Mouse (Mus musculus): Measurements from ENCODE around the gene Cfap206. TPM values are rescaled to one million over a fixed set of nuclear protein-coding genes. Genes with fewer than 3 reads are reported as not detected.

Gene Cfap206
- not detected in 2 replicates for polyA plus RNA-seq (2012; rRNA removed; ENCODE audit: low replicate concordance)

DNA sequence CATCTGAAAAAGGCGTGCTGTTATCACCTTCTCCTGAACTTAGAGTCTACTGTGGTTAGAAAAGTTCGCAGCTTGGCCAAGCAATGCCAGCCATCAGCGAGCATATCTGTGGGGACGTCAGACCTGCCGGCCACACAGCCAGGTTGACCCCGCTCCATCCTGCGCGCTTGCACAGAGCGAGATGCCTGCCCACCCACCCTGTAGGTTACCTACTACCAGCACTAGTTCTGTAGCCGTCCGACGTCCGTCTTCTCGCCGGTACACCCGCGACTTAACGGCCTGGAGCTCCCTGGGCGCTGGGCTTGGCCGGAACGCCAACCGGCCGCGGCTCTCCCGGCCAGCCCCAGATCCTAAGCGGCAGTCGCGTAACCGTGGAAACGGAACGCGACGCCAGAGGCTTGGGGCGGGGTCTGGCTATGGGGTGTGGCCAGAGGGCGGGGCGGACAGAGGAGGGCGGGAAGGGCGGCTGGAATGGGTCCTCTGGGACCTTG is at the start of gene Cfap206:
Gene Cfap206, minus strand, starts transcription at position 356 of the 491 bp plus-strand sequence.

DNA sequence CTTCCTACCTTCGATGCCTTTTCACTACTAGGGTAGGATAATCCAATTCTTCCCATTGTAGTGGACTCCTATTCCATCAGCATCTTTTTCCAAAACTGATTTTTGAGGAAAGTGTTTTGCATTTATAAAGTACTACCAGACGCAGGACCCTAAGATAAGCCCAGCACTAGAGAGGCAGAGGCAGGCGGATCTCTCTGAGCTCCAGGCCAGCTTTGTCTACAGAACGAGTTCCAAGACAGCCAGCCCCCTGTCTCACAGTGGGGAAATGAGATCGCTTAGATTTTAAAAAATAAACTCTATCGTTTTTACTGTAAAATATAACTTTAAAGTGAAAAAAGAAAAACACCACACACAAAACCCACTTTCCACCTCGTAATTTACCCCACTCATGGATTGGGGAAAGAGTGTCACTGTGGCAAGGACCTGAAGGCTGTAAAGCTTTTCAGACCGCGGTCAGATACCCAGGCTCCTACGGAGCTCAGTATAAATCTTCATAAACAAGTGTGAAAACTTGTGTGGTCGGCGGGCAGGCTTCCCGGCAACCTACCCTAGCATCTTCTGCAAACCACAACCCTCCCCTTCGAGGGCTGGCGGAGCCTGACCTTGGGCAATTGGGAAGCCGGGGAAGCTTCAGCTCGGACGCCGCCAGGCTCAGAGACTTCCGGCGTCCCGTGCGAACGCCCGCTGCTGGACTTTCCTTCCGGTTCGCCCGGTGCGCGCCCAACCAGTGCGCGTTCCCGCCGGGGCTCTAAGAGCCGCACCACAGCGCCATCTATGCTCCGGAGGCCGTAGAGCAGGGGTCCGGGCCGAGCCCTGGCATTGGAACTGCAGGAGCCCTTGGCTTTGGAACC is 47.9 kb upstream of the Cfap206 start, which contains the start of gene Smim8:
Gene Smim8, minus strand, starts transcription at position 747 of the 851 bp plus-strand sequence.

DNA sequence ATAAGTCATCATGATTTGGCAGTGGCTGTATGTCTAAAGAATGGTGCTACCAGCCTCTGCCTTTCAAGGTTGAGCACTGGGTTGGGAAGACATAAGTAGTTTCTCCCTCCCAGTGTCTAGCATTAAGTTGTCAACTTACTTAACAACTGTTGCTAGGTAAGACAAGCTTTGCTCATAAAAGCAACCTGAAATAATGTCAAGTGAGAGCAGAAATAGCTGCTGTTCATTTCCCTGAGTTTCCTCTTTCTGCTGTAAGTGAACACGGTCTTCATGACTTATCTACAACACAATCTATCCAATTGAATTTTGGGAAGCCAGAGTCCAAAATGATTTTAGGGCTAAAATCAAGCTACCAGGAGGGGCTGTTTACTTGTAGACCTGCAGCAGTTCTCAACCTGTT is 26.2 kb upstream of the Cfap206 start, which contains the start of gene Gm136:
Gene Gm136, minus strand, starts transcription at position 101 of the 400 bp plus-strand sequence.

DNA sequence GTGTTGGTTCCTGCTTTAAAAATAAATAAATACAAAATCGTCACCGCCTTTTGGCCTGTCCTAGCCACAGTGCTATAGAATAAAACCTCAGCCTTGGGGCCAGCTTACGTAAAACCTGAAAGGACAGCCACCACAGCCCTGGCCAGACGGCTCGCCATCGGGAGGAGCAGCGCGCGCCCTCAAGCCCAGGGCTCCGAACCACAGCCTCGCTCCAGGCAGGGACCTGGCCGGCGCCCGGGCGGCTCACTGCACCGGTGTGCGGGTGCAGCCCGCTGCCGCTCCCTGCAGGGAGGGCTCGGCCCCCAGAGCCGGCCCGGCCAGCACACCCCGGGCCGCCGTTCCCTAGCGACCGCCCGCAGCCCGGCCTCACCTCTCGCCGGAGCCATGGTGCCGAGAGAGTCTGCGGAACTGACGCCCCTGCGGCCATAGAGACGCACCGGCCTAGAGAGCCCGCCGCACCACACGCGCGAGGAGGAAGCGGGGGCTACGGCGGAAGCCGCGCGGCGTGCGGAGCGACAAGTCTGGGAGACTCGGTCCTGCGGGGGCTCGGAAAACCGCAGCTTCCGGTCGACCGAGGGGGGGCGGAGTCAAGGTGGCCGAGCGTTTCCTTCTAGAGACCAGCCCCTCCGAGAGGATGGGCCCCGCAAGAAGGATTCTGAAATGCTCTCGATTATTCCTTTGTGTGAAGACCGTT is 43.0 kb downstream of the Cfap206 start, which contains the start of gene Slc35a1:
Gene Slc35a1, minus strand, starts transcription at position 565 of the 694 bp plus-strand sequence.

Other genes with a start within 250 kb of the Cfap206 start
- 11.5 and 34.2 TPM in 2 replicates for gene Akirin2, start 179.3 kb downstream of the Cfap206 start, polyA plus RNA-seq (2012; rRNA removed; ENCODE audit: low replicate concordance)
- 2.5 and 3.7 TPM in 2 replicates for gene Orc3, start 115.3 kb downstream of the Cfap206 start, polyA plus RNA-seq (2012; rRNA removed; ENCODE audit: low replicate concordance)
- 4.1 and 5.2 TPM in 2 replicates for gene Rars2, start 115.2 kb downstream of the Cfap206 start, polyA plus RNA-seq (2012; rRNA removed; ENCODE audit: low replicate concordance)
- 3.7 and 5.4 TPM in 2 replicates for gene Slc35a1, start 42.8 kb downstream of the Cfap206 start, polyA plus RNA-seq (2012; rRNA removed; ENCODE audit: low replicate concordance)
- gene Gm136, start 26.1 kb upstream of the Cfap206 start, polyA plus RNA-seq (2012; rRNA removed; ENCODE audit: low replicate concordance), result not detected in 2 replicates
- gene Smim8, start 48.2 kb upstream of the Cfap206 start, polyA plus RNA-seq (2012; rRNA removed; ENCODE audit: low replicate concordance), result 0.37 and 0.50 TPM in 2 replicates
- 0.36 and 0.47 TPM in 2 replicates for gene Zfp292, start 152.8 kb upstream of the Cfap206 start, polyA plus RNA-seq (2012; rRNA removed; ENCODE audit: low replicate concordance)
- not detected in 2 replicates for gene Cga, start 163.6 kb upstream of the Cfap206 start, polyA plus RNA-seq (2012; rRNA removed; ENCODE audit: low replicate concordance)